Mouse (Mus musculus): ENCODE data around the gene Cep41. TPM values are rescaled to one million over a fixed set of nuclear protein-coding genes. Genes with fewer than 3 reads are reported as not detected.

The Cep41 gene
- total RNA-seq, 2 experiments from 2014 or later: 22.2 to 23.0 TPM

DNA sequence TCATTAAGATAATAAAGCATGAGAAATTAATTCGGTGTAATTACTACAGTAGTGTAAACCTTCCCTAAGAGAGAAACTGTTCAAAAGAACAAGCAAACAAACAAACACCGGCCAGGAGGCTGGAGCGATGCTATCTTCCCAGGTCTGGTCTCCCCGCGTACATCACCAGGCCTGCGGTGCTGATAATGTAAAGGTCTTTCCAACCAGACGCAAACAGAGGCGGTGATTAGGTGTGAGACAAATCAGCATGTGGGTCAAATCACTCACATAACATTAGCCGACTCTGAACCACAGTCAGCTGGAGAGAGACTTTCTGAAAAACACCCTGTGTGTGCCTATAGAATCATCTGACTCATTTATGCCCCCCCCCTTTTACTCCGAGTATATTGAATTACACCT, 17.8 kb upstream of the Cep41 start:
- no peak for DNase-seq (ENCODE audit: low spot score in 2 of 2)

DNA sequence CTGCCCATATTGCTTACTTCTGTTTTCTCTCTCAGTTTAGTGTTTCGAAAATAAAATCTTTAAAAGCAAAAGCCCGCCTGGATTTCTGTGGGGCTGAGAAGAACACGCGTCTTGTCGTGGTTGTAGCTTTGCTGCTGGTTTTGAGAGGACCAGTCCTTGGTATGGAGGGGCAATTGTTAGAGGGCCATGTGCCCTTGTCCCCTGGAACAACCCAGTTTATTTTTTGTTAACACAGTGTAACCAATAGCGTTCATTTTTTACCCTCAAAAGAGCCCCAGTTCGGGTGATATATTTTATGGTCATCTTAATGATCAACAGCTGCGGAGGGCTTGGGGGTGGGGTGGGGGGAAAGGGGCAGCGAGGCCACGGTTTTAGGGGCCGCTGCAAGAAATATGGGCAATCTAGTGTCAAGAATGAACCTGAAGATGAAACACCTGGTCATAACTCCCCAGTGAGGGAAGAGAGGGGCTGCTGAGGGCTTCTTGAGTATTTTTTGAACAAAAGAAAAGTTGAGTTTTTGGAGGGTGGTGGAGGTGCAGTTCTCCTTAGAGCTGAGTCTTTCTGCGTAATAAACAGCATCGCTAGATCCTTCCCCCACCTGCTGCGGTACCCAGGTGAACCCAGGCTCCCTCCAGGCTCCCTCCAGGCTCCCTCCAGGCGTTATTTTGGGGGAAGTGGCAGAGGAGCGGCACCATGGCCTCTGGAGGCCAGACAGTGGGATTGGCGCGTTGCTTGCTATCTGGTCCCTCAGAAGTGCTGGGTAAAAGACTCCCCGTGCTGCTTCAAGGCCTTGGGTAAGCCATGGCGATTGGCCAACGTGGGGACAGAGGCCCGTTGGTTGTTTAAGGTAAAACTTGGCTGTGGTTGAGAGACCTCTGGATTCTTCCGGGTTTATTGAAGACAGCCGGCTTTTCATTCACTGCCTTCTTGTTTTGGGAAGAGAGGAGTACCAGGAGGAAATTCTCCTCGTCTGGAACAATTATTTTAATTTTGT, 17.1 kb upstream of the Cep41 start:
- no peak for DNase-seq (ENCODE audit: low spot score in 2 of 2)

DNA sequence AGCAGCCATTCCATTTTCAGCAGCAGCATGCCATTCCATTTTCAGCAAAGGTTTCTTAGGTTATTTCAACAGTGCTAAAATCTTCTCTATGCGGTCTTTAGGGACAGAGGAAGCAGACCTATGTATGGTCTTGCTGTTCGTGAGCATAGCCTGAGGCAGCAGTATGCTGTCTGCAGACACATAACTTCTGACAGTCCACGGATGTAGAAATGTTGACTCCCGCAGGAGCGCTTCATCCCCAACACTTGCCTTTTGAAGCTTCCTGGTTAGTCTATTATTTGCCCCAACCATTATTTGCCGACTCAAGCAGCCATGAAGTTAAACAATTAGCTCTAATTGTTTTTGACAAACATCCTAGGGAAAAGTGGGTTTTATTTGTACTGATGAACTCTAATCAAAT, 15.6 kb upstream of the Cep41 start:
- no peak for DNase-seq (ENCODE audit: low spot score in 2 of 2)

DNA sequence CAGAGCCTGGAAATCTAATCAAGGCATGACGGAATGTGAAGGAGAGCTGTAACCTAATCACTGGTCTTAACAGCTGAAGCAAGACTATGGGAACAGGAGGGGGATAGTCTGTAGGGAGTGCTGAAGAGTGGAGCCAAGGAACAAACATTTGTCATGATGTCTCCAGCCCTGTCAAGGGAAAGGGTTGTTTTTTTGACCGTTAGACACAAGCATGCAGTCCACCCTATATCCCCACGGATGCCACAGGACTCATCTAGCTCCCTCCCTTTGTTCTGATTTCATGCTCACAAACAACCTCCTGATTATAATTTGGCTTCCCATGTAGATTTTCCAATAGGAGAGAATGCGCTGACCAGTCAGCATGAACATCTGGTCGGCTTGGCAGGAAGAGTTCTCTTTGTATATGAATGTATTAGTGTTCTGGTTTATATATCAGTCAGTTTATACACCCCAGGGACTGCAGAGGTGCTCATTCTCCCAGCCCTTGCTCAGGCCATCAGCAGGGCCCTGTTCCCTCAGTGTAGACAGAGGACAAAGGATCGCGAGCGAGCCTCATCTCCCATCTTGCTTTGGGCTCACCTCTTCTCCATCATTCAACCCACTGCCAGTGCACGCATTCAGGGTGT, 10.5 kb upstream of the Cep41 start:
- DNase-seq (ENCODE audit: low spot score in 2 of 2): peak in 1 of 2 experiments; percentile 48

DNA sequence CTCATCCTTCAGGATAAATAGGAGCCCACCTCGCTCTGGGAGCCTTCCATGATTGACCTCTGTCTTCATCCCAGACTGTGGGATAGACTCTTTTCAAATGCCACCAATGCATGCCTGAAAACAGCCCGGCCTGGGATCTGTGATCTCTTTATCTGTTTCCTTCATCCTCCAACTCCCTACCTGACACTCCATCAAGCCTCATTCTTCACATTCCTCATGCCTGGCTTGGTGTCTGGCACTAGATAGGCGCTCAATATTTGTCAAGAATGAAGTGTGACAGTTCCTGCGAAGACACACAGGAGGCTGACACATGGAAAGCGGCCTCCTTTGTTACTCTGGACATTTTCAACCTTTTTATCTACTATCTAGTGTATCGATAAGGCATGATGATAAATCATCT, 9.9 kb upstream of the Cep41 start:
- no peak for DNase-seq (ENCODE audit: low spot score in 2 of 2)

DNA sequence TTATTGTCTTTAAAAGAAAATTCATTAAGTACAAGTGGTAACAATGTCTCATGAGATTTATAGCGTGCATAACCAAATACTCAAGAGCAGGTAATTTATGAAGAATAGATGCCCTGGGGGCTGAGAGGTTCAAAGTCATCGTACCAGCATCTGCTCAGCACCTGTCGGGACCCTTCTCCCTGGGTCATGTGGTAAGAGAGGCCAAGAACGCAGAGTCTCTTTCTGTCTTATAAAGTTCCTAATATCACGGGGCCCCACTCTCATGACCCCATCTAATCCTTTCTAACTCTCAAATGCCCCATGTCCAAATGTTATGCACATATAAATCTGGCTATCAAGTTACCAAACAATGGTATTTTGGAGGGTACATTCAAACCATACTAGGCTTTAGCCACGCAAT, 9.3 kb upstream of the Cep41 start:
- no peak for DNase-seq (ENCODE audit: low spot score in 2 of 2)

DNA sequence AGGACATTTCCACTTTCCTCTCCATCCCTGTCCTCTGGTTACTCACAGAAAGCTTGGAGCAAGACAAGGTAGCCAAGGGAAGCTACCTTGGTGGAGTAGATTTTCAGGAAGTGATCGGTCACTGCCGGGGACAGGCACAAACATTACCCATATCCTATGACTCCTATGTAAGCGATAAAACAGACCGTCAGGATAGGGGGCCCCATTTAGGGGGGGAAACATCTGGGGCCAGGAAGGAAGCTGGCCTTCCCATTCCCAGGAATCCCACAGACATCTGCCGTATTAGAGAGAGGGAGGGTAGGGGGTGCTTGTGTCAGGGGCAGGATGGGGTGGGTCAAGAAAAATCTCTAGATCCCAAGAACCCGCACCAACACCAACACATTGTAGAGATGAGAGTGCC, 6.6 kb upstream of the Cep41 start:
- DNase-seq (ENCODE audit: low spot score in 2 of 2): no peak

DNA sequence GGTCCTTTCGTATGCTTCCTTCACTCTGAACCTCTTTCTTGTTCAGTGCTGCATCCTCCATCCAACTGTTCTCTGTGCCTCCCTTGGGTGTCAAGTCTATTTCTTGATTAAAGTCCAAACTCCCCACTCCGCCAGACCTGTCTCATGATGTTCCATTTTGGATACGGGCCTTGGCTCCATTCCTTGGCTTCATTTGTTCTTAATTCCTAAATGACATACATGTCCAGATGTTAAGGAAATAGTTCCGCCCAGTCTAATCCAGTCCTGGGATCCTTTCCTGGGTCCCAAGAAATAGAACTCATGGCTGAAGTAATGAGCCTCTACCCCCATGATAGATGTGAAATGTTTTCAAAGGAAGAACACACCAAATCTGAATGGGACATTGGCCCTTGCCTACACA, 4.5 kb upstream of the Cep41 start:
- peak; percentile 40 to 64 for DNase-seq (ENCODE audit: low spot score in 2 of 2)

DNA sequence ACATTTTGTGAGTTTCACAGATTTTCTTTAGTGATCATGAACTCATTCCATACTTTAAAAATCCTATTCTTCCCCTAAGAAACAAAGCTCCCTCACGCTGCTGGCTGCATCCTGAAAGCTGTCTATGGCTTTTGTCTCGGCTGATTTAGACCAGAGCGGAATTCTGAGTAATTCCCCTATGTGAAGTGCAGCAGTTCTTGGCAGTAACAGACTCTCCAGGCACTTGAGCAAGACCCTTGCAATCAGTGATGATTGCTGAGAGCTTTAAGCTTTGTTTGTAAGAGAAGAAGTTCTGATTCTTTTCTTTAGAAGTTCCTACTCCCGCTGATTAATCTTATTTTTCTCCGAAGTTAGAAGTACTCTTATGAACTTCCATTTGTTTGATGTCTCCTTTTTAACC, 3.9 kb upstream of the Cep41 start:
- DNase-seq (ENCODE audit: low spot score in 2 of 2): no peak

DNA sequence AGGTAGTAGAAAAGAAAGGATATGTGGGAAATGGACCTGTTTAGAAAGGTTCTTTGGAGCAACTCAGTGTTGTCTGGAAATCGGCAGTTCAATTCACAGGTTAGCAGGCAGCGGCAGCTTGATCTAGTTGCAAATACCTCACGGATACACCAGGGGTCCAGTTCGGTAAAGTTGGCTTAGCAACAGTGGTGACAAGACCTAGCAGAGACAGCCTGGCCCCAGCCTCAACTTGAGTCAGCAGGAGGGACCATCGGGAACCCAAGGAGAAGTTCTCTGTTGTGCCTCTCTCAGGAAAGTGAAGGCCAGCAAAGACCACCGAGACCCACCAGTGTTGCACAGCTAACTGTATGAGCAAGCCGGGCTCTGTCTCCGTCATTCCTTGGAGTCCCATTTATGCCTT, 1.6 kb upstream of the Cep41 start:
- DNase-seq (ENCODE audit: low spot score in 2 of 2): no peak

DNA sequence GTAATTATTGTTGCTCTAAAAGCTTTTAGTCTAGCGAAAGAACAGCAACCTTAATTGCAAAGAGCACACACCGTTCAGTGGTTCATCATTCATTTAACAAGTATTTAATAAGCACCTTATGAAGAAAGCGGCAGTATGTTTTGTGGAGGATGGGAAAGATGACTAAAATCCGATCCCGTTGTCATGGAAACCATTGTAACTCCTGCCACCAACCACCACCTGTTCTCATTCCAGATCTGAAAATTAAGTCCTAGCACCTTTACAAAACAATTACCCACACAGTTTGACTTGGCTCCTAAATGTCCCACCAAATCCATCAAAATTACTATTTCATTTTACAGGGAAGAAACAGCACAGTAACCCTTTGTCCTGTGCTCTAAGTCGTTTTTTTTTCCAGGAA, 660 bp upstream of the Cep41 start:
- no peak for DNase-seq (ENCODE audit: low spot score in 2 of 2)

DNA sequence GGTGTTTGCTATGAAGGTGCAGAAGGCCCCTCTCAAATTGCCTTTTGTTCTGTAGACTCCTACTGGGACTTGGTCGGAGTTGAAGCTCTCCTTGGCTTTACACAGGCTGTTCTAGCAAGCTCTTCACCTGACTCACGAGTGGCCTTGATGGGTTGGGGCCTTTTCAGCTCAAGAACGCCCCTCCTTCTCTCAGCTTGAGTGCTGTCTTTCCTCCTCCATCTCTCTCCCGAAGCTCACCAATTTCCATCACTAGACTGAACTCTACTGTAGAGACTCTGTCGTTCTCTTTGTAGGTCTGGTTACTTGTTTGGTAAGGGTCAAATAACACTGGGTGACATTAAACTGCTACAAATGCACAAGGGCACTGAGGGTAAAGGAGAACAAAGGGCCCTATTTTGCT, 723 bp downstream of the Cep41 start:
- no peak for DNase-seq (ENCODE audit: low spot score in 2 of 2)

DNA sequence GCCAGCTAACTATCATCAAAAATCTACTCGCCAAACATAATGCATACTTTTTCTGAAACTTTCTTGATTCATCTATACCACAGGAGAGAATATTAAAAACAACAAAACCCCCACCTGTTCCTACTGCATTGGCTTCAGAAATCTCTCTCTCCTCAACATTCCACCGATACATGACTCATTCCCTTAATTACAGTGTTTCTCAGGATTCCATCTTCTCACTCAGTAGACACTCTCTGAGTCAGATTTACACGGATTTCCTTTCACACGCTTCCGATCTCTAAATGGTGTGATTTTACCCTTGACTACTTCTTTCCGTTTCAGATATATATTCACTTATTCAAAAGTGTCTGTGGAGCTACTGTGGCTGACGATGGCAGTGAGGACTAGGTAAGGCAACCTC, 6.4 kb downstream of the Cep41 start:
- no peak for DNase-seq (ENCODE audit: low spot score in 2 of 2)

DNA sequence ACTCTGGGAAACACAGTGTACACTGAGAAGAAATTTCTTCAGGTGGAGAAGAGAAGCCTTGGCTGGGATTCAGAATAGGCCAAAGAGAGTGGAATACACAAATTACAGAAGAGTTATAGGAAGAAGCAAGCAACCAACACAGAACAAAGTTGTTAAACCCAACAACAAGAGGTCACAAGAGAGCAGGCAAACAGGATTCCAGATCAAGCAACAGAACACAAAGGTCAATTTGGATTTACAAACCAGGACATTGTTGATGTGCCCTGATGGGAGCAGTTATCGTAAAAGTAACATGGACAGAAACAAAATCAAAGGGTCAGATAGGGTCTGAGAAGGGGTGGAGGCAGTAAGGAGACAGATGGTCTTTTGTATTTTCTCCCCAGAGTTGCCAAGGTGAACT, 9.0 kb downstream of the Cep41 start:
- no peak for DNase-seq (ENCODE audit: low spot score in 2 of 2)

DNA sequence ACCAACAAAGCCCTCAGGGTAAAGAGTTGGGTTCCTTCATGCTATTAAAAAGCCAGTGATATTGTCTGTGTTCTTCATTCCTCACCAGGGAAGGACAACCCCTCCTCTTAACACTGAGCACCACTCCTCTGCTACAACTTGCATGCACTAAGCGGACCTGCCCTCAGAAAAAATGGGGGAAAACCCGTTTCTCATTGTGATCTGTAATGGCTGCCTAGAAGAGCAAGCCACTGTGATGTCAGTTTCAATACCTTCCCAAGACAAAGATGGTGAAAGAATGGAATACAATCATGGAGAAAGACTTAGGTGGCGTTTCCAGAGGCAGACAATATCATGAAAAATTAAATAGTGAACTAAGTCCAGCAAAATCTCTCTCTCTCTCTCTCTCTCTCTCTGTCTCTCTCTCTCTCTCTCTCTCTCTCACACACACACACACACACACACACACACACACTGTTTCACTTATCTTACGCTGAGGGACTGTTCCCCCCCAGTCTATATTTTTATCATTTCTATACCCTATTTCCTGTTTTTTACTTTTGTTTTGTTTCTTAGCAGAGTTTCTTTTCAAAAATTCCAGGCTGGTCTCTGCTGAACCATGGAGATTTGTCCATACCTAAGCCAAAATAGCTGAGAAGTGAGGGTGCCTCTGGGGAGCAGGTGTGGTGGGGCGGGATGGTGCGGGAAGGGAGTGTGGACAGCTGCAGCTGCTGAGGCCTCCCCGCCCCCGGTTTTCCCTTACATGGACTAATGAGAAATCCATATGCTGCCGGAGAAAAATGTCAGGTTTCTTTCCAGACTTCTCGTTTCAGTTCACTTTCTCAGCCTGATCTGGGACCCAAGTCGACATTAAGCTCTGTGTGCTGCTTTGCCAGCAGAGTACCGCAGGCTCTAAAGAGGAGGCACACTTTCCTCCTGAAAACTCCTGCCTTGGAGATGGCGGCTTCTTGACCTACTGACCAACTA, 11.3 kb downstream of the Cep41 start:
- DNase-seq (ENCODE audit: low spot score in 2 of 2): peak; percentile 72 to 87

DNA sequence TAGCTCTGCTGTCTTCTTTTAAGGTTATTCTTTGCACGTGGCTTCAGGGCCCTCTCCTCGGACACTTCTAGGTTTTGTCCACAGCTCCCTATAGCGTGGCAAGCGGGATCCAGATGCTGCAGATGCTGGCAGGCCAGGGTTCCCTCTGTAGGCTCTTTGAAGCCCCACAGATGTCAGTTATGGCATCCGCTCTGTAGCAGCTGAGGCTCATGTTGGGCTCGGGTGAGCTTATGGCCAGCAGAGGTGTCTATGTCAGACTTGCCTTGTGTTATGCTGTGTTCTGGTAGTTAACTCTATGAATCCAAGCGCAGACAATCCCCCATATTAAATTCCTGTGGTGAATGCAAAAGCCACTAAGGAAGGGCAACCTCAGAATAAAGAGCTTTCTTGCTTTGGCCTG, 13.1 kb downstream of the Cep41 start:
- DNase-seq (ENCODE audit: low spot score in 2 of 2): no peak

DNA sequence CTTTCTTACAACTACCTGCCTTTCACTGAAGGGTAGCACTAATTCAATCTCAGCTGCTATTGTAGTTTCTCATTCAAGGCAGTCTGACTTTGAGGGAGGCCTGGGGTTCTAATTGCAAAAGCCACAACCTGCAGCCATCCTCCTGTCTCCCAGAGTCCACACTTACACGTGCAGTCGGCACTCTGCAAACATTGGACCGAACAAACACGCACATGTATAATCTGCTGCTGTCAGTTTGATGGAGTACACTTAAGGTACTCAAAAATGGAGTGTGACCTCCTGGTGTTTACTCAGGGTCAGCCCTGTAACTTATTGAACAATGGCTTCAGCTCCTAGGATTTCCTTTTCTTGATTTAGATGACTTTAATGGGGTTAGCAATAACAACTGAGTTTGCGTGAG, 14.0 kb downstream of the Cep41 start:
- DNase-seq (ENCODE audit: low spot score in 2 of 2): no peak

DNA sequence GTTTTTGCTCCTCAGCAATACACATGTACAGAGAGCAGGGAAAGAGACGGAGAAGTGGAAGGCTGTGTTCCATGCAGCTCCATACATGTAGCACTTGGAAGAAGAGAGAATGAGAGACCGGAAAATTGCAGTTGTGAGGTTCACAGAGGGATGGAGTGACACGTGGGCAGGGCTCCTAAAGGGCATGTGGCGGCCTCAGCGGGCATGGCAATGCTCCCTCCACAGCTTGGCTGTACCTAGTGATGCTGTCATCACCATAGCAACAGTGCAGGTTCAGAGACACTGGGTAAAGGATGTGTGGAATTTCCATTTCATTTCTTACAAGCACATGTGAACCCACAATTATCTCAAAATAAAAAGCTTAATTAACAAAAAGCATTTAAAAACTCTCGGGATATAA, 15.1 kb downstream of the Cep41 start:
- no peak for DNase-seq (ENCODE audit: low spot score in 2 of 2)

DNA sequence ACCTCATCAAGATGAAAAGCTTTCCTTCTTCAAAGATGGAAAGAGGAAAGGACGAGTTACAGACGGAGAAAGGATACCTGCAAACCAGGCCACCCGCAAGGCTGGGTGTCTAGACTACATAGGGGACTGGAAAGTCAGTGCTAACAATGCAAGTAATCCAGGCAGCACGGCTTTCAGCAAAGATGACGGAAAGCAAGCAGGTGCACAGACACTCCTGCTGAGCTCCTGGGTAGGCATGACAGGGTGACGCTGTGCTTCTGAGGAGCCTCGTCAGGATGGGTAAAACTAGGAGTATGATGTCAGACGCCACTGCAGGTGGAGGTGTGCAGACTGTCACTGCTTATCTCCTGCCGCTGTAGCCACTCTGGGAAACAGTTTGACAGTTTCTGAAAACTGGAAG, 16.0 kb downstream of the Cep41 start:
- no peak for DNase-seq (ENCODE audit: low spot score in 2 of 2)

DNA sequence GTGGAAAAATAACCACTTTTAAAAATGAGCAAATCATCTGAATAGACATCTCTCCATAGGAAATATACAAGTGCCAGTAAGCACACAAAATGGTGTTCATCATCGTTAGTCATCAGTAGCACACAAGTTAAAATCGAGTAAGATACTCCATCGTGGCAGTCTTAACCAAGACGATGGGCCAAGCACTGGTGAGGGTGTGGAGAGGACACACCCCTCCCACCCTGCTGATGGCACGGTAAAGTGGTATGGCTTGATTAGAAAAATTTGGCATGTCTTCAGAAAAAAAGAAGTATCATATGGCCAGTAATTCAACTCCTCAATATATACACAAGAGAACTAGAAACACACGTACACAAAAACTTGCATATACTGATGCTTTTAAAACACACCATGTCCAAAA, 17.0 kb downstream of the Cep41 start:
- no peak for DNase-seq (ENCODE audit: low spot score in 2 of 2)

DNA sequence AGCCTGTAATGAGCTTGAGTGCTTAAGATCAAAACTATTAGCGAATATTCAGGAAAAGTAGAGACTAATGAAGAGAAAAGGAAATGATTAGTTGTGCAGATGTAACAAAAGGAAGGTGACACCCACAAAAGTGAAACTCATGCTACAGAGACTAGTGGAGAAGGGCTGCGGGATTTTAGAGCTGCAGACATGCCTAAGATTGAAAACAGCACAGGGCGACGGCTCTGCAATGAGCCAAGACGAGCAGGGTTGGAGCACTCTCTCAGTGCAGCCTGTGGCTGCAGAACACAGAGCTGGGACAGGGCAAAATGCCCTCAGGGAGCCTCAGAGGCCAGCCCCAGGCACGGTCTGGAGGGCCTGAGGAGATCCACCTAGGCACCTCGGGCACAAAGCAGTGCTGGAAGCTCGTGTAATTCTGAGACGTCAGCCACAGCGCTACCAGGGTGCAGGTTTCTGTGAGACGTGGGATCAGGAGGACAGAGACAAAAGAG, 18.2 kb downstream of the Cep41 start:
- DNase-seq (ENCODE audit: low spot score in 2 of 2): peak in 1 of 2 experiments; percentile 57

All from gastrocnemius, postnatal 4 days (tissue).